Mouse (Mus musculus): ENCODE data around the gene Mad1l1.

GRCm38 (mm10) chr5:140113281-140113680, 208.1 kb downstream of the Mad1l1 start:
- TF ChIP-seq CTCF (IDR thresholded peaks at IDR 0.05; ENCODE audit: insufficient read depth, low read depth, low read length) (no peak), POLR2A (IDR thresholded peaks at IDR 0.05; ENCODE audit: insufficient read depth, low read depth, low read length) (no peak)
